Mouse (Mus musculus): ENCODE measurements at regions not wholly inside any gene's neighbourhood (a gene's known extent, or its start where the extent isn't known, plus 50 kb on each side); places are given as distances from the start of the nearest gene placed in this dataset.
A peak's percentile ranks its signal among the peaks of the same experiment; 100 is the strongest.

DNA sequence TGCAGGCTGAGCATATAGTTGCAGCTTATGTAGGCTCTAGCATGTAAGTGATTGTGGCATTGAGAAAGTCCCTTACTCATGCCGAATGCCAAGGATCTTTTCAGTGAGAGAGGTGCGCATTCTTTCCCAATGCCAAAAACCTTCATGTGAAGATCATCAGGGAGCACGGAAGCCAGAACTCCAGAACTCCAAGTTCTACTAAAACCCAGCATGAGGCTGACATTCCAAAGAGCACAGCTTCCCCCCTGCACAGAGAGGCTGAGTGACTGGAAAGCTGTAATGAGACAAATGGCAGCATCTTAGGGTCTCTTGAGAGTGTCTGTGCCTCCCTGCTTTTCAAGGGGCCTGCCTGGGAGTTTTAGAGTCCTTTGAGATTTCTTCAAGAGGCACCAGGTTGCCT is 259.4 kb downstream of the Fzd1 start:
- no peak for DNase-seq

- DNase-seq, result no peak
Measured at GRCm38 (mm10) chr5:4496907-4497200, 261.0 kb downstream of the Fzd1 start.

DNA sequence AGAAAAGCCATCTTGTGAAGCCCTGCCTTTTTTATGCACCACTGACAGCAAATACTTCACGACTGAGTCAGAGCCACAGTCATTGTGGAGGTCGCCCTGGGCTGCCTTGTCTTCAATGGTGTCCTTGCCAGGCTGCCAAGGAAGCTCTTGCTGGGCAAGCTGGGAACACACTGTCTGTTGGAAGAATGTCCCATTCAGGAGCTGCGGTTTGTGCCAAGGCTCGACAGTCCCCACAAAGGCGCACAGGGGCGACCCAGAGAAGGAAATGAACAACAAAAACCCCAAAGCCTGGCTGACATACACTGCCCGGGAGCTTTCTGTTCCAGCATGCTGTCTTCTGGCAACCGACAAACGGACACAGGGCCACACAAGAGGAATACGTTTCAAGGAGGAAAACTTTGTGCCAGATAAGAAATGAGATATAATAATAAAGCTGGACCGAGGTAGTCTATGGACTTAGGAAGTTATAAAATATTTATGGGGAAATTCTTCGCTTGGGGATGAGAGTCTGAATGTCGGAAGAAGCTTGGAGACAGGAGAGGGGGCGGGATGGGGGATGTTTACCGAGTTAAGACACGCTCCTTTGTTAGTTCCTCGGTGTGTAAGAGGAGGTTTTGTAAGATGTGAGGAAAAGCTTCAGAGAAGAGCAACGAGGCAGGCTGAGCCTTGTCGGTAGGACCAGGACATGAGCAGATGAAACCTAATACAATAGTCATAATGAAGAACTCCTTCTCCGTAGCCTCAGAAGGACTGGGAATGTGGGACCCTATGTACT is 261.5 kb downstream of the Fzd1 start:
- DNase-seq, result peak; percentile 61 to 71

DNA sequence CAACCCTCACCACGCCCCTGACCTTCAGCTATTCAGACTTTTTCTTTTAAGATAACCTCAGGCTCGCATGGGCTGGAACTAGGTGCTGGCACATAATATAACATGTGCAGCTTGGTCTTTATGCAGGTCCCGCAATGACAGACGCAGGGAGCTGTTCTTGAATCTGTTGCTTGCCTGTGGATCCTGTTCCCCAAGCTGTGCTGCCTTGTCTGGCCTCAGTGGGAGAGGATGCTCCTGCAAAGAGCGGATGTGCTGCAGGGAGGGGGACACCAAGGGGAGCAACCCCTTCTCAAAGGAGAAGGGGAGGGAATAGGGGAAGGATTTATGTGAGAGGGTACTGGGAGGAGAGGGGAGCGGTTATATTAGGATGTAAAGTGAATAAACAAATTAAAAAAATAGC is 262.4 kb downstream of the Fzd1 start:
- no peak for DNase-seq

DNA sequence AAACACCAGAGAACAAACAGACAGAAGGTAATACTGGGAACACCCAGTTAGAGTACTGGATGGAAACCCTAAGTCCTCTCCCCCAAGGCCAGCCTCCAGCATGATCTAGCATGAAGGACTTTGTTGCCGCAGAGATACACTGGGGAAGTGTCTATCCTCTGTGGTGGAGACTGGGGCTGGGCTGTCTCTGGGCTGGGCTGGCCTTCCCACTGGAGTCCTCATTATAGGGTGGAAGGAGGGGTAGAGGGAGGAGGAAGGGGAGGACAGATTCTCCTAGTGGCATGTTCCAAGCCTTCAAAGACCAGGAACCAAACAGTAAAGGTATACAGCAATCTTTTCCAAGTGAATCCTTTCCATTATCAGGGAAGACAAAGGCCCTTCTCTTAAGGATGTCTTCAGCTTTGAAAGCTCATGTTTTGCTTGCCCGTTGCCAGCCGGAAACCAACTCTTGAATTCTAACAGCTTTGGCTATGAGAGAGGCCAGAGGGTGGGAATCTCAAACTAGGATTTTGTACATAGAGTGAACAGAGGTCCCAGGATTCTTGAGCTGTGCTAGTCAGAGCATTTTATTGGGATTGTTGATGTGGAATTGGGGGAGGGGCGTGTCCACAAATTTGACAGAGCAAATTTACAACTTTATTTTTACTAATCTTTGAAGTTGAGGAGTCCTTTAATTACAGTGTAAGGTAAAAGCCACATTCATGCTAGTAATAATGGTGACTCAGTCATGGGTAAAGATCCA is 271.3 kb downstream of the Fzd1 start:
- DNase-seq, result no peak

DNA sequence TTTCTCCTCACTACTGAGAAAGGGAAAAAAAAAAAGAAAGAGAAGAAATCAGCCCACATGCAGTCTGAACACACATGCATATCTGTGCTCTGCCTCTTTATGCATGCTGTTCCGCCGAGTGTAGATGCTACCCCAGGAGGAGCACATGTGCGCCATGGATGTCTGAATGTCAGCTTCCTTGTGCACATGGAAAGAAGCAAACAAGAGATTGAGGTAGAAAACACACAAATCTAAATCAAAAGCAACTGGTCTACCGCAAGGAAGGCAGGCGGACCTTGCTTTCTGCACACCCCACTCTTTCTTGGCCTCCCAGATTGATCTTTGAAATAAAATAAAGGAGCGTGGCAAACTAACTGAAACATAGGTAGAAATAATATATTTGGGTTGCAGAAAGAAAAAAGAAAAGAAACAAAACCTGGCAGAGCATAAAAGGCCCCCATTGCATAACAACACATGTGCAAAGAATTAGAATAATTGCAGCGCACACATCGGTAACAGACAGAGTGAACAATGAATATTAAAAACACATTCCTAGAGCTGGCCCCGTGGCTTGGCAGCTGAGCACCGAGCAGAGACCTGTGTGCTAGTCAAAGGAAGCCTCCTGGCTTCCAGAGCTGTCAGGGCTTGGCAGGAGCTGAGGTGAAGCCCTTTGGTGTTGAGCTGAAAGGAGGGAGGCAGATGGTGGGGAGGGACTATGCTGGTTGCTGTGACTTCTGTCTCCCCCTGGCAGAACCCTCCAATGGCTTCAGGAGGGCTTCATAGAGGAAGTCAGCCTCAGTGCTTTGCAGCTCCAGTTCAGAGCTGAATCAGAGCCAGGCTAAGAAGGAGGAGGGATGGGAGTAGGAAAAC is 272.1 kb downstream of the Fzd1 start:
- DNase-seq, result peak in 1 of 2 experiments; percentile 17

- no peak for DNase-seq
Measured at GRCm38 (mm10) chr5:4484780-4485179, 273.1 kb downstream of the Fzd1 start.

- no peak for DNase-seq
Measured at GRCm38 (mm10) chr5:4484151-4484550, 273.7 kb downstream of the Fzd1 start.

GRCm38 (mm10) chr5:4474255-4474654 is 282.1 kb downstream of the Mterf1b start:
- DNase-seq, result no peak

All from heart, adult 18-20 months (tissue).